Mouse (Mus musculus) megakaryocyte progenitor cell, adult 5-6 weeks (primary cell): ENCODE measurements around the gene Rhbg. TPM values are rescaled to one million over a fixed set of nuclear protein-coding genes. Genes with fewer than 3 reads are reported as not detected.
A peak's percentile ranks its signal among the peaks of the same experiment; 100 is the strongest.

ENCODE experiments used
- ATAC-seq: replicated peaks from 2 replicates; pipeline ENCODE4 v1.8.0; 2016; ENCODE audit warnings: mild to moderate bottlenecking, moderate TSS enrichment, inconsistent platforms; ENCODE audit not compliant: poor library complexity
- total RNA-seq, 2 experiments: library from RNA; stranded (forward) in 1 of 2; stranded (reverse) in 1 of 2; fragments of 157-497, 149-512 nt in 1 of 2; fragments of 200-1000 nt in 1 of 2; gene quantifications; 2 replicates each; pipeline versions ENCODE4 v1.2.3 to v1.2.4; 2015 to 2017

Rhbg gene
- total RNA-seq, 2 experiments from 2014 or later: not detected

DNA sequence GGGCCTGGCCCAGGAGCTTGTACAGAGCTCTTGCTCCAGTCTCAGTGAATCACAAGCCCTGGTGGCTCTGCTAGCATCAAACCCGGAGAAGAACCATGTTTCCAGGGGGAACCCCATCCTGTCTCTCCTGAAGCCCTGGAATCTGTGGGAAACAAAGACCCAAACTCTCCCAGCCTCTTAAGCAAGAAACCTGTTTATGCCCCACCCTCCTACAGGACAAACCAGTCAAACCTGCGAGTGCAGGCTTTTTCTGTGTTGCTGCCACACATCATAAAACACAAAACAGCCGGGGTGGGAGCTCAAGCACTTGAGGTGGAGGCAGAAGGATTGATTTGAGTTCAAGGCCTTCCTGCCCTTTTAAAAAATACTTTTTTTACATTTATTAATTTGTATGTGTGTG is 7.8 kb upstream of the Rhbg start:
- ATAC-seq: no peak

GRCm38 (mm10) chr3:88256382-88256781 is 1.9 kb upstream of the Rhbg start:
- ATAC-seq: no peak

DNA sequence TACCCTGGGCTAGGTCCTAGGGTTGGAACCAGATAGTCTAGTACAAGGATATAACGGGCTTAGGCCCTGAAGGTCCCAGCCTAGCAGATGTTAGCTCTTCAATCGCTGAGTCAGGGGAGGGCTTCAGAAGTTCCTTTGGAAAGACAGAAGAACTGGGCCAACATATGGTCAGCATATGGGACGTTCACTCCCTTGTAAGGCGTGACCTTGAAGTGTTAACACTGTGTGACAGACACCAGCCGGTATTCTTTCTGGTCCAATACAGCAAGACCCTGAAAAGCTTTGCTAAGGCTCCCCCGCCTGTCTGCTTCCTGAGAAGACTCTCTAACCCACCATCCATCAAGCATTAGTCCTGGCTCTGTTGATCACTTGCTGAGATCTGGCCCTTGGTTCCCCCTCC is 1.4 kb upstream of the Rhbg start:
- no peak for ATAC-seq

GRCm38 (mm10) chr3:88252739-88253138 is 1.8 kb downstream of the Rhbg start:
- ATAC-seq: no peak

DNA sequence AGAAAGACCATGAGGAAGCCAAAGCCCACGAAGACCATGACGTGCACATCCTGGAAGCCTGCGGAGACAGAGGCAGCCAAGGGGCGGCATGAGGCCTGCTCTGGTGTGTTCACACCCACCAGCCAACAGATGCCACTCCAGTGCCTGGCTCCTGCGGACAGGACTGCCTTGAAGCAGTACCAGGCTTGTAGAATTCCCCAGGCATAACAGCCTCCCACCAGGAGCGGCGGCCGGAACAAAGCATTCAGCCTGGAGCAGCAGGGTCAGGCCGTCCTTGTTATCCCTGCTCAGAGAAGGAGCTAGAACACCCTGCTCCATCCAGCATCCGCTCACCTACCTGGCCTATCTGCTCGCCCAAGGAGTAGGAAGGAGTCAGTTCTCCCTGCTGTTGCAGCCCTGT is 6.1 kb downstream of the Rhbg start:
- ATAC-seq: no peak

DNA sequence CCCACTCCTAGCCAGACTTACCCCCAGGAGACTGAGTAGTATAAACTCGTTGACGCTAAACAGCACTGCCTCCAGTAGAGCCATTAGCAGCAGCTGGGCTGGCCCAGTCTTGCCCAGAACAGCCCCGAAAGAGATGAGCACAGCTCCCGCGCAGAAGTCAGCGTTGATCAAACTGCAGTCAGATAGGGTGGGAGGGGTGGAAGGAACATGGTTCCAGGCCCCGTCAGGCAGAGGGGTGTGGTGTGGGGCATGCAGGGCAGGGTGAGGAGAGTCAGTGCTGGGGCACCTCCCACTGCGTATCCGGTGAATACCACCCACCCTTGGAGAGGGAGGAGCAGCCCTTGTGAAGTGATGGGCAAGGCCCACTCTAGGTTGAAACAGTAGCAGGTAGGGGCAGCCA is 6.8 kb downstream of the Rhbg start:
- no peak for ATAC-seq

DNA sequence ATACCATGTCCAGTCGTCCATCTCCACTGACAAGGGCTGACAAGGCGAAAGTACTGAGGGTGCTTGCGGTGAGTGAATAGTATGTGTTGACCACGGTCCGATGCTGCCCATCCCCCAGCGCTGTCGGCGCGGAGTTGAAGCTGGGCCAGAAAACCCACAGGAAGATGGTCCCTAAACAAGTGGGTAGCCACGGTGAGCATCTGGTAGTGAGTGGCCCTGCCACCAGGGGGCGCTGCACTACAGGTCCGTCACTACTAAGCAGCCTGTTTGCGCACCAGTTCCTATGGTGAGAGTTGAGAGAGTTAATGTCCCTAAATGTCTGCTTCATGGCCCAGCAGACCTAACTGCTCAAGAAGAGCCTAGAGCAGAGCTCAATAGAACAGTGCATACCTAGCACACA is 8.7 kb downstream of the Rhbg start:
- ATAC-seq: peak; percentile 62

DNA sequence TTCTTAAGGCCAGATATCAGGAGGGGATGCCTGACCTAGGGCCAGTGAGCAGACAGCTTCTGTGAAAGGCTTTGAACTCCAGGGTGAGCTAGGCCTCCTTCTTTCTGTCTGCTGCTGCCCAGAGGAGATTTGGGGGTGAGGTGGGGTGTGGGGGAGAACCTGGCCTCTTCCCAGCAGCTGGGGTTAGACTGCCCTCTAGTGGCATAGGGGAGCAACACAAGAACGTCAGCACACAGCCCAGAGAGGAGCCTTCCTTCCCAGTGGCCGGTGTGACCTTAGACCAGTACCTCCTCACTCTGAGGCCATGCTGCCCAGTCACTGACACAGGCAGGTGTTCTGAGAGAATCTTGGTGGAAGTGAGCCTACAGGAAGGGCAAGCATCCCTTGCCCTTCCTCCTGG is 10.4 kb downstream of the Rhbg start:
- ATAC-seq: peak; percentile 62

DNA sequence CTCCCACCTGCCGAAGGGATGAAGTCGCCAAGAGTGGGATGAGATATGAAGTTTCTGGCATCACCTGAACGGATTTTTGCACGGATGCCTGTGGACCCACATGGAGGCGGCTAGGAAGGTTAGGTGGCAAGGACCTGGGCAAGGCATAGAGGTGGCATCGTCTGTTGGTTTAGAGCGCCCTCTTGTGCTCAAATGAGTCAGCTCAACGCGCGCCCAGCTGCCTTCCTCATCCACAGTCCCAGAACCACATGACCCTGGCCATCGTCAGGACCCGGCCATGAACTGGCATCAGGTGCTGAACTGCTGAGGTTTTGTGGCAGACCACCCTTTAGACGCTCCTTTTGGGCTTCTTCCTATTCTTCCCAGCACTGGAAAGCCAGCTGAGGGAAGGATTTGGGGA is 12.0 kb downstream of the Rhbg start:
- peak; percentile 78 for ATAC-seq

GRCm38 (mm10) chr3:88241045-88241786 is 13.3 kb downstream of the Rhbg start:
- ATAC-seq: no peak

DNA sequence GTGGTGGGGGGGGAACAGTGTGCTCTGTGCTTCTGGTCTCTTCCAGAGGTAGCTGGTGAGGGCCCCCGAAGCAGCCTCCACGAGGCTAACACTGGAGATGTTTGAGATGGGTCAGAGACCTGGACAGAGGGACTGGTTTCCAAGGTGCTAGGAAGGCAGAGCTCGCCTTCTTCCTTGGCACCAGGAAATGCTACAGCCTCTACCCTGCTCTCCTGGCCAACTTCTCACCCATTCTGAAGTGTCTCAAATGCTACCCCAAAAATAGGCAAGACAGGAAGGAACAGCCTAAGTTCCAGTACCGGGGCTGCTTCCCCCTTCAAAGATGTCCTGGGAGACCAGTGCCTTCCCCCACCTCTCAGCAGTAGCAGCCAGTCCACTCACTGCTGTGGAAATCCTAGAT is 15.1 kb downstream of the Rhbg start:
- ATAC-seq: no peak

DNA sequence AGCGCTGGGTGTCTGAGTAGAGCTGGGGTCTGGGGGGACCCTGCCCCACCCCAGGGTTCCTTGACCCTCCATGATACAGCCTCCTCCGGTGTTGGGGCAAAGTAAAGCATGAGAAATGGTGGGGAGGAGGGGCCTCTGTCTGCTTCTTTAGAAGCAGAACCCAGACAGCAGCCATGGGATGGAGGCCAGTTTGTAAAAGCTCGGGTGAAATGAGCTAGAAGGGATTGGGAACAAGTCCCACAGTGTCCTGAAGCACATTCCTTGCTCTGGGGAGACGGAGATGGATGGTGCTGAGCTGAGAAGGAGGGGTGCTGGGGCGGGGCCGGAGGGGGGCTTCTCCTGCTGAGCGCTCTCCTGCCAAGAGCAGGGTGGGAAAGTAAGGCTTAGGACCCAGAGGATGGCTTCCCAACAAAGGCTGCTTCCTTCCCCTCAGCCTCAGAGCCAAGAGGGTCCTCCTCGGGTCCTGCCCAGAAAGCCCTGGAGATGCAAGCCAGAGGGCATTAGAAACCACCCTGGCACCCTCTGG is 15.6 kb downstream of the Rhbg start:
- no peak for ATAC-seq

DNA sequence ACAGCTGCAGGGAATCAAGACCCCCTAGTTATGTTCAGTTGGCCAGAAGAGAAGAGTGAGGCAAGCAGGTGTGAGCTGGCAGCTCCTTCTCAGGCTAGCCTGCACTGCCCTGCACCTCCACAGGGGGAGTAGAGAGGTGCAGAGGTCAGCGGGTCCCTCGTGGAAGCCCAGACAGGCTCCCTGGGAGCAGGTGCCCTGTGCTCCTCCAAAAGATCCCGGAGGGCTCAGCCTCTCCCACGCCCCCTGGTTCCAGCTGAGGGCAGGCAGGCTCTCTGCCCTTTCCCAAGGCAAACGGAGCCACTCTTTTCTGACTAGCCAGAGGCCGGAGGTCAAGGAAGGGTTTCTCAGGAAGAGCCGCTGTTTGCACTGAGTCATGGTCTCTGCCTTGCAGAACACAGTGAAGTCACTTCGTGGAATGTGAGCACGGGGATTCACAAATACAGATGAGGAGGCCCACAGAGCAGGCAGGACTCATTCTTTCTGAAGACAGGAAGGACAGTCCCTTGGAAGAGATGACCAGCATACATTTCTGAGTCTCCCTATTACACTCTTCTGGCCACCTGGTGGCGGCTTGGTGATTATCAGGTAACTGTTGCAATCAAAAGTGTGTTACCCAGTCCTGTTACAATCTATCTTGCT is 16.8 kb downstream of the Rhbg start:
- peak; percentile 81 for ATAC-seq

- no peak for ATAC-seq
These were observed 17.4 kb downstream of the Rhbg start for GRCm38 (mm10) chr3:88237161-88237555.

GRCm38 (mm10) chr3:88235616-88236015 is 18.9 kb downstream of the Rhbg start:
- no peak for ATAC-seq

GRCm38 (mm10) chr3:88235216-88235615 is 19.3 kb downstream of the Rhbg start:
- peak; percentile 49; the same call in 1 of the 2 replicates for ATAC-seq

- ATAC-seq: no peak
These were observed 20.5 kb downstream of the Rhbg start for GRCm38 (mm10) chr3:88234041-88234440.

DNA sequence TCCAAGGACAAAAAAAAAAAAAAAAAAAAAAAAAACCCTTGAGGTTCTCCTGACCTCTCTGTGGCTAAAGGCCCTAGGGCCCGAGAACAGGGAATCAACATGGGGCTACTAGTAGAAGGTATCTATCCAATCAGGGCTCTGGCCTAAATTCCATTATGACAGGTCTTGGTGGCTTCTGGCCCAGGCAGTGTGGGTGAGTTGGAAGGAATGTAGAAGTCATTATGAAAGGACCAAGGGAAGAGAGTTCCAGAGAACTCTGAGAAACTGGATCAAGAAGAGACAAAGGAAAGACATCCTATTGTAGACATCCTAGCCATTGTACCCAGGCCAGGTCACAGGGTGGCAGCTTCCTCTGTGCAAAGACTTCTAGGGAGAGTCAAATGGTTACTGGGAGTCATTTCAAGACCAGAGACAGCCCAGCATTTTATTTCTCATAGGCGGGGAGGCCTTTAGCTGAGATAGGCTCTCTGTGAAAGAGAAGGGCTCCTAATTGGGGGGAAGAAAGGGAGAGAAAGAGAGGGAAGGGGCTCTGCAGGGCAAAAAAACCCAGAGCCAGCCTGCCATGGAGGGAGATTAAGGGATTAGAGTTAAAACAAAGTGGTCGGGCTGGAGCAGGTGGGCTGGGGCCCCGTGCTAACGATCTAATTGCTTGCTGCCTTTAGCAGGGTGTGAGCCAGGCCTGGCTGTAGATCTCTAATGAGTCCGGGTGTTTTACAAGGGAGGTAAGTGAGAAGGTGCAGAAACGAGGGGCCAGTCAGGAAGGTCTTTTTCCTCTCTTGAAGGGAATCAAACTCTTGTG is 21.5 kb downstream of the Rhbg start:
- no peak for ATAC-seq

- ATAC-seq: peak; percentile 56
These were observed 22.2 kb downstream of the Rhbg start for GRCm38 (mm10) chr3:88232301-88232702.

DNA sequence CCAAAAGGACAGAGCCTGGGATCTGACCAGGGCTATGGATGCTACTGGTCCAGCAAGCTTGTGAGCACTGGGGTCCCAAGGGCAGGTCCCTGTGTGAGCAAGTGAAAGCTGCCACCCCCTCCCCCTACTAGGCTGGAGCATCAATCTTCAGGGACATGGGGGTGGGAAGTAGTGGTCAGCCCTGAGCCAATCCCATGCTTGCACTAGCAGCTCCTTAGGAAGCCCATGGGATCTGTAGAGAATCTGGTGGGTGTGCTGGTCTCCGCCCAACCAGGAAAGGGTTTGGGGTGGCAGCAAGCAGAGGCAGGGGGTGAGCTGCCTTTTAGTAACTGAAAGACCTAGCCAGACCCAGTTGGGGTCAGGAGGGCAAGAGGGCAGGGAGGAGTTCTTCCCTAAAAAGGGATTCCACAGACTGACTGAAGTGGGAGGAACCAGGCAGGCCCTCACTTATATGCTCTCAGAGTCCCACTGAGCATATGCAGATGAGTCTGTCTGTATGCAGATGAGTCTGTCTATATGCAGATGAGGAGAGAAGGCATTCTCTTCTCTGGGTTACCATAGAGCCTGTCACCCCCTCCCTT is 23.4 kb downstream of the Rhbg start:
- ATAC-seq: no peak
